Mouse (Mus musculus): ENCODE measurements around the gene Adcy9.

Adcy9 gene

DNA sequence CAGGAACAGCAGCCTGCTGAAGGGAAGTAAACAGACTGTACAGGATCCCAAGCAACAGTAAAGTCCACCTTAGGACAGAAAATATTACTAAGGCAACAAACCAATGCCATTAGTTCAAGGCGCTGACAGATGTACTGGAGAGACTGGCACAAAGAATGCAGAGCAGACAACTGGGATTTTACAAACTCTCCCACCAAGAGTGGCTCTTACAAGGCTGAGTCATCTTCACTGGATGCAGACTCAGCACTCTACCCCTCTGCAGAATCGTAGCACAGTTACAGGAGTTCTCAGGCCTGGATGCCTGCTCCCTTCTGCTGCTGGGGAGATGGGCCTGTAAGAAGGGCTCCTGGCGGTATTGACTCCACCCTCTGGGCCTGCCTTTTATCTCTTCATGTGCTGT is 99.4 kb downstream of the Adcy9 start:
- no peak for DNase-seq (ENCODE audit: low read depth, low spot score)

DNA sequence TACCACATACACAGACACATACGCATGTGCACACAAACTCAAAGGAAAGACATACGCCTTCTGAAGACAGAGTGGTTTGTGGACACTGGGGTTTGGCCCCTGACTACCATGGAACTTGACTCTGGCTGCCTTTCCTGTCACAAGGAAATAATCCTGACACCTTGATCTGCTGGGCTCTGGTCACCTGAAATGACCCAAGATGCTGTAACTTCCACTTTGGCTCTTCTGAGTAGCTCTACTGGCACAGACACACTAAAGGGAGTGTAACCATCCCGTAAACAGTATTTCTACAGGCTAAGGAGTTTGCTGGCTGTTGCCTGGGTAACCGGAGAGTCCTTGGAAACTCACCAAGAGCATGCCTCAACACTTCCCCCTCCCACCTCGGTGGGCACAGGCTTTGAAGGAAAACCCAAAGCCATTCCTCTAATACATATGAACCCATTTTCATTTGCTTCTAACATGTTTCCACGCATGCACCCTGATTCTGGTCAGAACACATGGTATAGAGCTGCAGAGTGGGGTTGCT is 102.2 kb downstream of the Adcy9 start:
- no peak for DNase-seq (ENCODE audit: low read depth, low spot score)

DNA sequence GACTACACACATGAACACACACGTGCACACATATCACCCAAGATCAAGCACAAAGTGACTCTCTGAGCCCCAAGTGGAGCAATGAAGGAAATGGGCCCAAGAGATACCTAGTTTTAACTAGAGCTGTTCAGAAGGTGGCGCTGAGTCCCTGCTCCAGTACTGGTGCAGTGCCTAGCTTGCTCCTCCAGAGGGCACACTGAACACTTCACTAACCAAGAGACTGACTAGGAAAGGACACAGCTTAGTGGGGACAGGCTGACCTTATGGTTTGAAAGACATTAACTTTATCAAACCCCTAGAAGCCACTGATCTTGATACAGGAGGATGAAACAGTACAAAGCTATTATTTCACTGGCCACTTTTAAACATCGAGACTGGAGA is 104.2 kb downstream of the Adcy9 start:
- DNase-seq (ENCODE audit: low read depth, low spot score) = peak; percentile 67

DNA sequence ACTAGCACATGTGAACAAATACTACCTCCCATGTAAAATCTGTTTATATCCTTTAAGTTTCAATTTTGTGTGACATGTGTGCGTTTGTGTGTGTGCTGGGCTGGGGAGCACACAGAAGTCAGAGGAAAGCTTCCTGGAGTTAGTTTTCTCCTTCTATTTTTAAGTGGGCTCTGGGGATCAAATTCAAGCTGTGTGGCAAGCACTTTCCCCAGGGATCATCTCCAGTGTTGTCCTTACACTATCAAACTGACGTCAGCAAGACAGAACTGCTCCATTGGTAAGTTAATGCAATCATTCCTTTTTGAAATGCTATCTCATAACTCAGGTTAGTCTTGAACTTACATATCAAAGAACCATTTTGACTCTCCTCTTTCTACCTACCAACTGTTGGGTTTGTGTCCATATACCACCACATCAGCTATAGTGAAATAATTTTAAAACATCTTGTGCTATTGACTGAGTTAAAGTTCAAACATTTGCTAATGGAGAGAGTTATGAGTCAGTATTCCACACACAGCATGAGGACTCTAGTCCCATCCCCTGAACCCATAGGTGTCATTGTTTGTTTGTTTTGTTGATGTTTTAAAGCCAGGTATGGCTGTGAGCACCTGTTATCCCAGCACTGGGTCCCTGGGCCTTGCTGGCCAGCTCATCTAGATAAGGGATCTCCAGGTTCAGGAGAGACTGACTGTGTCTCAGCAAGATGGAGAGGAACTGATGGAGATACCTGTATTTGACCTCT is 104.8 kb downstream of the Adcy9 start:
- DNase-seq (ENCODE audit: low read depth, low spot score) = no peak

DNA sequence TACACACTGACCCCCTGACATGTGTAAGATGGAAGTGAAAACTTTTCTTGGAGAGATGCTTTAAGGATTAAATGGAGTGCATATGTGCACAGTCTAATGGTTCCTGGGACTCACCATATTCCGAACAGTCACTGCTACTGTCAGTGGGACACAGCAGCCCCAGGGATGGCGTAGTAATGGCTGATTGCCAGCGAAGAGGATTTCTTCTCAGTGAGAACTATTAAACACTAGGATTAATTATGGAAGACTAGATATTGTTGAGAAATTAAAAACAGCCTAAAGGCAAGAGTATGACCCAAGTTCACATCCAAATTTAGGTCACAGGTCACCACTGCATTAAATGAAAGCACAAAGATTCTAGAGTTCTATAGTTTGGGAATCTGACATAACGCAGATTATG is 105.4 kb downstream of the Adcy9 start:
- DNase-seq (ENCODE audit: low read depth, low spot score) = no peak

DNA sequence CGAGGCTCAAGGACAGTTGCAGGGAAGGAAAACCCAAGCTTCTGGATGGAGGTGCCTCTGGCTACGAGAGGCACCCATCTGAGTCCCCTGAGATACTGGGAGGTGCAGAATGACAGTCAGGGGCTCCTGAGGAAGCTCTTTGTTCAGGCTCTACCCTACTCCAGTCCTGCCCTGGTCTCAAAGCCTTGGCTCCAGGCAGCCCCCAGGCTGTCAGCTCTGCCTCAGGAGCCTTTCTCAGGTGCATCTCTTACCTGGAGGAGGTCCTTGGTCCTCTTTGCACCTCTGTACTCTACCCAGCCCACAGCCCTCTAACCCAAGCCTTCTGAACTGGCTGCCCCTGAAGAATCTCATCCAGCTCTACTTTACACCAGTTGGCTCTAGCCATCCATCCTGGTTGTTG is 108.3 kb downstream of the Adcy9 start:
- no peak for DNase-seq (ENCODE audit: low read depth, low spot score)

DNA sequence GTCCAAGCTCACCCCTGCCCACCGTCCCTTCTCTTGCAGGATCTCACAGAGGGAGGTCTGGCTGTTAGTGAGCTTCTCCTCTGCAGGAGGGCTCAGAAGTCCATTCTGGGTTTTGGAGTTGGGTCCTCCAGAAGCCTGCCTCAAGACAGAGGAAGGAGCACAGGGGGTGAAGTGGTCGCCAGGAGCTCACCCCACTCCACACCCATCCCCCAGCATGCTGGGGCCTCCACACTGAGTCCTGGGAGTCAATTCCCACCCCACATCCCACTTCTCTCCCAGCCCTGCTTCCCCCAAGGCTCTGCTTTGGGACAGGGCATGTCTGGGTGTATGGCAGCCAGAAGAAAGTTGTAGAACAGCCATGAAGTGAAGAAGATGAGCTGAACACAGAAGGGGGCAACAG is 108.7 kb downstream of the Adcy9 start:
- DNase-seq (ENCODE audit: low read depth, low spot score) = no peak

DNA sequence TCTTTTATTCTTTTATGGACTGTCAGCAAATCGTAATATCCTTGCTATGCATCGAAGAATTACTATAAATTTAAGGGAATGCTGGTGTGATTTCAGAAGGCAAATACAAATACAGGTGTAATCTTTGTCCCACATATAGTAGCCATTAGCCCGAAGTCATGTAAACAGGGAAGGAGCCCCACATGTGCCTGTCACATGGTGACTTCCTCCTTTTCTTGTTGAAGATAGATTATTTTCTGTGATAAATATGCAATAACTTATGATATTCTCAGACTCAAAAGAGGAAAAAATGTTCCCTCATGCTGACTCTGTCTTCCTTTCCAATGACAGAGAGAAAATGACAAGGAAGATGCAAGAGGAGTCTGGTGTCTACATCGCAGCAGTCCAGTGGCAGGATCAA is 112.5 kb downstream of the Adcy9 start:
- no peak for DNase-seq (ENCODE audit: low read depth, low spot score)

DNA sequence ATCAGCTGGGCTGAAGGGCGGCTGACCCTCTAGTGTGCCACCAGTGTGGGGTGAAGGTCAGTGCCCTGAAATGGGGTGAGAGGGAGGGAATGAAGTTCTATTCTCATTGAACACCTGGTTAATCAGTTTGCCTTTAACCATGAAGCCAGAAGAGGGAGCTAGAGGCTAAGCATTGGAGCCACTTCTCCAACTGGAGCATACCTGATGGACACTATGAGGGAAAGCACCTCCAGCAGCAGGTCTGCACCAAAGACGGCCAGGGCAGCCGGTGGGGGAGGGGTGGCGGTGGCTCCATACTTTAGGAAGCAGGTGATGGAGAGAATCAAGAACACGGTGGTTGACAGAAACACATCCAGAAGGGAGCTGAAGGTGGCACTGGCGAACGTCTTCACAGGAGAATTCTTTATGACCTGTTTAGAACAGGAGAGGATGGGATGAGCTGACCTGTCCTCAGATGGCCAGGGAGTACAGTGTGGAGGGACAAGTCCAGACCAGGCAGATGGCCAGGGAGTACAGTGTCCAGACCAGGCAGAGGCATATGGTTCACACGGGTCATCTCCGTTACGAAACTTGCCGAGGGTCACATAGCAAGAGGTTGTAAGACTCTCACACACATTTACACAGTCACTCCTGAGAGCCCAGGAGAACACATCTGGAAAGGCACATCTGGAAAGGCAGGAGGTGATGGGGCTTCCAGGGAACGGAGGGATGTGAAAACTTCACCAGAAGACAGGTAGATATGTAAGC is 115.9 kb downstream of the Adcy9 start:
- DNase-seq (ENCODE audit: low read depth, low spot score) = peak; percentile 38

DNA sequence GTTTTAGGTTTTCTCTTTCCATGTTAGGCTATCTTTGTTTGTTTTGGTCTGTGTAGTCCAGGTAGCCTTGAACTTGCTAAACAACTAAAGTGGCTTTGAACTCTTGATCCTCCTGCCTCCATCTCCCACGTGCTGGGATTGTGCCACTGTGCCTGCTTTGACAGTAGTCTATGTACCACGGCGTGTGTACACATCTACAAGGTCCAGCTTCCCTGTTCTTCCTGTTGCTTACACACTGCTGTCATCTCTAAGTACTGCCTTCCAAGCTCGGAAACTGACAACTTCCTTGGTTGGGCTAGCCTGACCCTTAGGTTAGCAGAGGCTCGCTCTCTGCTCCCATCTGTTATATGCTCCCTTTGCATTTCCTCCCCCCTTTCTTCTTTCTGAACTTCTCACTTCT is 116.7 kb downstream of the Adcy9 start:
- DNase-seq (ENCODE audit: low read depth, low spot score) = no peak

DNA sequence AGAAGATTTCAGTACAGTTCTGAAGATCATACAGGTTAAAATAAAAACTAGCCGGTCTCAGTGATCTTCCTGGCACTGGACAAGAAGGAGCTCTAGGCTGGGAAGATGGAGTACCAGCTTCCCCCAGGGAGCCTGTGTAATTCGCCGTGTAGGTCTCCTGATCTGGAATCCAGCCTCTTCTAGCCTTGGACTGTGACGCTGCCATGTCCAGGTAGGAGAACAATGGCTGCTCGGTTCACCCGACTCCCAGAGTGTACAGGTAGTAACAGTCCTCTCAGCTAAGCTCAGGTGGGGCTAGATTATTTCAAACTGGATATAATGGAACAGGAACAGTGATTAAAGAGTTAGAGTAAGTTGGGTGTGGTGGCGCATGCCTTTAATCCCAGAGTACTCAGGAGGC is 120.0 kb downstream of the Adcy9 start:
- DNase-seq (ENCODE audit: low read depth, low spot score) = no peak

DNA sequence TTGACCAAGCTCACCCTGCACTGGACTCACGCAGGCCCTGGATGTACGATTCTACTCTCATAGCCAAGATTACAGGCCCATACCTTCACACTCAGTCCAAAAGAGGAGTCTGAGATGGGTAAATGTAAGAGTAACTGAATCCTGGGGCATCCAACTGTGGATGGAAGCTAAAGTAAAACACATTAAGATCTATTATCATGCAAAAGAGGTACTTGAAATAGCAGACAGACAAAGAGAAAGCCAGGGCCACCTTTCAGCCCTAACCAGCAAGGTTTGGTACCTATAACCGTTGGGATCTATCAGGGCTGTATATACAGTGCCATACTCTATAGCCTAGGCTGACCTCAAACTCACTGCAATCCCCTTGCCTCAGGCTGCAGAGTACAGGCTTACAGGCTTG is 127.0 kb downstream of the Adcy9 start:
- DNase-seq (ENCODE audit: low read depth, low spot score) = no peak

DNA sequence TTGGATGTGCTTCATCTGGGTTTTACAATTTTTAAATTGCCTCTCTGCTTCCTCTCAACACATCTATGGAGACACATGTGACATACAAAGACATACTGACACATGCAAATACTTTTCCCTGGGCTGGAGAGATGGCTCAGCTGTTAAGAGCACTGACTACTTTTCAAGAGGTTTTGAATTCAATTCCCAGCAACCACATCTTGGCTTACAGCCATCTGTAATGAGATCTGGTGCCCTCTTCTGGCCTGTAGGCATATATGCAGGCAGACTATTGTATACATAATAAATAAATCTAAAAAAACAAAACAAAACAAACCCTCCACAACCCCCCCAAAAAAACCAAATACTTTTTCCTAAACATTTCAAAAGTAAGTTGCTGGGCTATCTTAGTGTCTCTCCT is 130.8 kb downstream of the Adcy9 start:
- DNase-seq (ENCODE audit: low read depth, low spot score) = no peak

DNA sequence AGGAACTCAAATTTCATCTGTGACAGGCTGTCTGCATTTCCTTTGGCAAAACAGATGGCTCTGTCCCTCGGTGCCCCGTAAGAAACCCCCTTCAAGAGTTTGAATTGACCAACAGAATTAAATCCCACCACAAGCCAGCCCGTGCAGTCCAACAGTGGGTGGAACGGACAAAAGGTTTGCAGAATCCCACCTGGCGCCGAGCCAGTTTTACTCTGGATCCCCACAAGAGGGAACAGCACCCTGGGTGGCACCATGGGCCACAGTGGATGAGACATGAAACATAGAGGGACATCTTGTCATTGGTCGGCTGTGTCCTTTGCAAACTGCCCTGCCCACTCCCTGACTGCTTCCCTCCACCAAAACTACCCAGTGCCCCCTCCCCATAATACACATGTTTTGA is 133.7 kb downstream of the Adcy9 start:
- no peak for DNase-seq (ENCODE audit: low read depth, low spot score)

DNA sequence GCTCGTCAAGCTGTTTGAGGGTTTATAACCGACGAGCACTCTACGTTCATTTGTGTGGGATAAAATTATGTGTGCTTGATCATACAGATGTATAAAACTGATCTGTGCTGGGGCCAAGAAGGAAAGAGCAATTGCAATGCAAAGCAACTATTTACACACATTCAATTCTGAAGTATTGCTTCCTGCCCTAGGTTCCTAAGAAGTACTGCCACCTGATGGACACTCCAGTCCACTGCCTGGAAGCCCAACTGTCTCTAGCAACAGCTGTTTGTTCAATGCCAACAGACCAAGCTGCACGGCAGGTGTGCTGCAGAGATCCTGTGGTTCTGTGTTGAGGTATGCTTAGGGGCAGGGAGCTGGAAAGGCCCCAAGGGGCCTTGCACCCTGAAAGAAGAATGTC is 135.0 kb downstream of the Adcy9 start:
- DNase-seq (ENCODE audit: low read depth, low spot score) = peak; percentile 14

DNA sequence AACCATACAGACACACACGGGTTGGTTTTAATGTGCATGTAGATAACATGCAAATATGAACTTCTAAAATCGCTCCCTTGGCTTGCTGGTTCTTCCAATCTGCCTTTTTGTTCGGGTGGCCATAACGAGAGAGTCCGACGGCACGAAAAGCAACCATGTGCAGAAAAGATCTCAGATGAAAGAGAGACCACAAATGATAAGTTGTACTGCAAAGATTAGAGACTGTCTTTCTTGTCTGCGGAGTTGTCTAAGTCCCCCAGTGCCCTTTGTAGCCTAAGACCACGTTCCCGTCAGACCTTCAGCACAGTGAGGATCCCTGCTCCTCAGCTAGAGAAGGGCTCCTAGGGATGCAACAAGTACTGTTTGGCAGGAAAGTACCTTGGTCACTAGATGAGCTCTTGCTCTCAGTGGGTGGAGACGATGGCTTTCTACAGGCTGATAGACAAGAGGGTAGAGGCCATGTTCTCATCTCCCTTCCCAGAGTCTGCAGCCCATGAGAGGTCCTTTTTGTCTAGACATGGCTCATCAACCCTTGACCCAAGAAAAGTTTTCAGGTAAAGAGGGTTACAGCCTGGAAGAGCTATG is 136.9 kb downstream of the Adcy9 start:
- DNase-seq (ENCODE audit: low read depth, low spot score) = no peak

DNA sequence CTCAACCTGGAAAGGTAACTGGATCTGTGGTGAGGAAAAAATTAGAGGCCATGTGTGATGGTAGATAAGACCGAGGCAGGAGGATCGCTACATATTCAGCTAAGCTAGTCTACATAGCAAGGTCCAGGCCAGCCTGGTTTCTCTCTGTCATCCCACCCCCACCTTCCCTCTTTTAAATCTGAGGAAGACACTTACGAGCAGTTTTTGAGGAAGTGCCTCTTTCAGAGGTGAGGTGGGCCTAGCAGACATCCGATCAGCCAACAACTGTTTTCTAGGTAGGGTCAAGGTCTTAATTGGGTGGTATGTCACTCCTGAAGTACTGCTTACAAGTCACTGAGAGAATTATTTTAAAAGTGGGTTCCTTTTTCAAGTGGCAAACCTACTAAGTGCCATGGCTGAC is 138.8 kb downstream of the Adcy9 start:
- no peak for DNase-seq (ENCODE audit: low read depth, low spot score)

DNA sequence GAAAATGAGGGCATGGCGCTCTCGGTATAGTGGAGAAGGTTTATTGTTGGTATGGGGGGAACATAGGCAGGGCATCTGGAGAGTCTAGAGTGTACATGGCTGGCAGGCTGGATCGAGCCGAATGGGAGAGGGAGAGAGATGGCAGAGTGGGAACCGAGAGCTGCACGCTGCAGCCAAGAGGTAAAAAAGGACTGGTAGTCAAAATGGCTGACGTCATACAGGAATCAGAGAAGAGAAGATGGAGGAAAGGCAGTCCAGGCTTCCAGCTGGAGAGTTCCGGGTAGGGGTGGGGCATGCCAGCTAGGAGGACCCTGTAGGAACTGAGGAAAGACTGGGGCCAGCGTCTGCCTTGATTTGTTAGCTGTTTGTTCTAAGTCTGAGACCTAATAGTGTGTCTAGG is 139.3 kb downstream of the Adcy9 start:
- no peak for DNase-seq (ENCODE audit: low read depth, low spot score)

DNA sequence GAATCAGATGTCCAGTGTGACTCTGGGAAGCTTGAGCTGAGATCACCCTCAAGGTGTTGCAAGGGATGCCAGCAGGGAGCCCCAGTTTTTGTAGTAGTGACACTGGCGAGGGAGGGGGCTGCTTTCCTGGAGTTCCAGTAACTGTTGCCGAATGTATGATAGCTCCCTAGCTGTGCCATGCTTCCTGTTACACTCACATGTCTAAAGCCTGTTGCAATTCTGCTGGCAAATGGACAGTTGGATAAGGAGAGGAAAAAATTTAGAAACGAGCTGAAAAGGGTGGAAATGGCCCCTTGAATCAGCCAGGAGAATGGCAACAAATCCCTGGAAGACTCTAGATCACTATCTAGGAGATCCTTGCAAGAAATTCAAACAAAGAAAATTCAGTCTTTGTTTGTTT is 140.7 kb downstream of the Adcy9 start:
- DNase-seq (ENCODE audit: low read depth, low spot score) = no peak

DNA sequence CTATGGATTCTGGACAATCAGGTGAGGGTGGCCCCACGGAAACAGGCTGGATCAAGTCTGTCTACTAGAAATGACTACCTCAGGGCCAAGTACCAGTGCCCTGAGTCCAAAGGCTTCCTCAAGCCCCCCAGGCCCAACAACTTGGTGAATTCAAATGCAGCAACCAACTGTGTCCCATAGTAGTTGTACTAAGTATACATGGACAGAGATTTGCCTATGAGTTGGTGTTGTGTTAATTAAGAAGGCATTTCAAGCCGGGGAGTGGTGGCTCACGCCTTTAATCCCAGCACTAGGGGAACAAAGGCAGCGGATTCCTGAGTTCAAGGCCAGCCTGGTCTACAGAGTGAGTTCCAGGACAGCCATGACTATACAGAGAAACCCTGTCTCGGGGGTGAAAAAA is 143.7 kb downstream of the Adcy9 start:
- DNase-seq (ENCODE audit: low read depth, low spot score) = no peak

DNA sequence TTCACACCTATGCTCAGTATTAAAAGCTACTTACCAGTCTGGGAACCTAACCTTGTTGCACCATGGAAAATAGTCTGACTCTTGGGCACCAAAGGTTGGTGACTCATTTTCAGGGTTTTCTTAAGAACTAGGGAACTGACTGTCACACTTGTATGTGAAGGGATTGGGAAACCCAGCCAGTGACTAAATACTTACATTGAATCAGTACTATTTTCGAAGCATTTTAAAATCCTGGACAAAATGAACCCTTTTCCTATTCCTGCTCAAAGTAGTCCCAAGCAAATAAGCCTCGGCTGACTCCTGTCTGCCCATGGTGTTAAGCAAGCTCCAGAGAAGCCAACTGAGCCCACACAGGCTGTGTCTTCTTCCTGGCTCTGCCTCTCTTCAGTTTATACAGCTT is 144.1 kb downstream of the Adcy9 start:
- no peak for DNase-seq (ENCODE audit: low read depth, low spot score)

DNA sequence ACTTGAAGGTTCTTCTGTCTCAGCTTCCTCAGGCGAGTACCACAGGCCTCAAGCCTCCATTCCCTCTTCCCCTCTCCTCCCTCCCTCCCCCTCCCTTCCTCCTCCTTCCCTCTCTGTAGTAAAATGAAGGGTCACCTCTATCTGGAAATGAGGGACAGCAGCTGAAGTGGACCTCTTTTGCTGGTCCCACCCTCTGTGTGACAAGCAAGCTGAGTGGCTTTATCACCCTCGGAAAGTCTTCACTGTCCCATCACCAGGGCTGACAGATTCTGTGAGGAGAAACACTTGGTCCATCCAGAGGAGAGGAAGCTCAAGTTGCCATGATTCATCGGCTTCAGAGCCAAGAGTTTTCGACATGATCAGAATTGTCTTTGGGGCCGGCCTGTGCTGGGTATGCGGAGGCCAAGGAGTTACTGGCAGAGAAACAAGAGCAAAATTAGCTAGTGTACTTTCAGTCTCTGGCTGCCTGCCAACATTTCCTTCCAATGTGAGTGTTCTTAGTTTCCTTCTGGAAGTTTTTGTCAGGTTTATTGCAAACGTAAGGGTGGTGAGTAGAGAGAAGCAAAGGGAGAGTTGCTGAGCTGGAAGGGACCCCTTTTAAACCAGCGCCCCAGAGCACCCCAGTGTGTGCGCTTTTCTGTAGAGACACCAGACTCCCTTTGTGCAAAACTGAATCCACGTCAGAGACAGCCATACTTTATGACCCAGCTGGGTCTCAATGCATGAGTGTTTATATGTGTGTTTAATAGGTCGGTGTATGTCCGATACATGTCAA is 146.4 kb downstream of the Adcy9 start:
- no peak for DNase-seq (ENCODE audit: low read depth, low spot score)

All from retina, postnatal 7 days (tissue).